Mouse (Mus musculus): ENCODE measurements around the gene 1700013F07Rik. TPM values are rescaled to one million over a fixed set of nuclear protein-coding genes. Genes with fewer than 3 reads are reported as not detected.

The 1700013F07Rik gene
- polyA plus RNA-seq, 1 experiment from 2014 or later: 0.28 TPM

DNA sequence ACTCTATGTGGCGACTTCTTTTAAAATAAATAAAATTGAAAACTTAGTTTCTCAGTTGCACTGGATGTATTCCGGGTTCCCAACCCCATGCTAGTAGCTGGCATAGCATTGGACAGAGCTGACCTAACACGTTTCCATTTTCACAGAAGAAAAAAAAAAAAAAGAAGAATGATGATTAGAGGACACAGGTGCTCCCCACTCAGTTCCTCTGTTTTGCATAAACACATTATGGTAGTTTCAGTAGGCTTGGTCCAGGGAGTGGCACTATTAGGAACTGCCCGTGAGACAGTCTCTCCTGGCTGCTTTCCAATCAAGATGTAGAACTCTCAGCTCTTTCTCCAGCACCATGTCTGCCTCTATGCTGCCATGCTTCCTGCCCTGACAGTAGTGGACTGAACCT, 50.6 kb downstream of the 1700013F07Rik start:
- Histone ChIP-seq H3K9ac (no peak overlapping the region), H3K36me3 (ENCODE audit: insufficient read depth) (no peaks in the 10 kb centered on the region), H3K9me3 (ENCODE audit: low read depth, low read length) (no peaks in the 10 kb centered on the region), H3K4me2 (no peak overlapping the region), H3K4me3 (ENCODE audit: low read depth, low read length) (no peak overlapping the region), H3K4me1 (ENCODE audit: insufficient read depth) (no peaks in the 10 kb centered on the region), H3K27ac (ENCODE audit: low read depth) (no peak overlapping the region), H3K27me3 (ENCODE audit: insufficient read depth, low read length) (no peaks in the 10 kb centered on the region)
- ATAC-seq (ENCODE audit: insufficient read depth) (no peak), DNase-seq (no peak)
- TF ChIP-seq CTCF (IDR thresholded peaks at IDR 0.05; ENCODE audit: low read depth): no peak
- WGBS: 71% methylated on average over 4 of the region's 4 CpGs

DNA sequence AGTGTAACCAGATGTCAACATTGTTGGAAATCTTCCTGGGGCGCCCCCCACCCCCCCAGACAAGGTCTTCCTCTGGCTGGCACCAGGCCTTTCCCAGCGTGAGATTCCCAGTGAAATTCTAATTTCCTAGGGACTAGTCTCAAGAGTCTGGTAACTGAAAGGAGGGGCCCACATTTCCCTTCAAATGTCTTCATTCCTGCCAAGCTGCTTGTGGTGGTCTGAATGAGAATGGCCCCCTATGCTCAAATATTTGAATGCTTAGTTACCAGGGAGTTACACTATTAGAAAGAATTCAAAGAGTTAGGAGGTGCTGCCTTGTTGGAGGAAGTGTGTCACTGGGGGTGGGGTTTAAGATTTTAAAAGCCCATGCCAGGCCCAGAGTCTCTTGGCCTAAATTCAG, 54.5 kb downstream of the 1700013F07Rik start:
- Histone ChIP-seq H3K4me2 (no peak overlapping the region), H3K4me3 (ENCODE audit: low read depth, low read length) (no peak overlapping the region), H3K9me3 (ENCODE audit: low read depth, low read length) (no peaks in the 10 kb centered on the region), H3K4me1 (ENCODE audit: insufficient read depth) (no peaks in the 10 kb centered on the region), H3K9ac (no peak overlapping the region), H3K27ac (ENCODE audit: low read depth) (no peak overlapping the region), H3K27me3 (ENCODE audit: insufficient read depth, low read length) (no peaks in the 10 kb centered on the region), H3K36me3 (ENCODE audit: insufficient read depth) (no peaks in the 10 kb centered on the region)
- 49% methylated on average over 2 of the region's 2 CpGs for WGBS
- ATAC-seq (ENCODE audit: insufficient read depth) (no peak), DNase-seq (no peak)
- no peak for TF ChIP-seq CTCF (IDR thresholded peaks at IDR 0.05; ENCODE audit: low read depth)

DNA sequence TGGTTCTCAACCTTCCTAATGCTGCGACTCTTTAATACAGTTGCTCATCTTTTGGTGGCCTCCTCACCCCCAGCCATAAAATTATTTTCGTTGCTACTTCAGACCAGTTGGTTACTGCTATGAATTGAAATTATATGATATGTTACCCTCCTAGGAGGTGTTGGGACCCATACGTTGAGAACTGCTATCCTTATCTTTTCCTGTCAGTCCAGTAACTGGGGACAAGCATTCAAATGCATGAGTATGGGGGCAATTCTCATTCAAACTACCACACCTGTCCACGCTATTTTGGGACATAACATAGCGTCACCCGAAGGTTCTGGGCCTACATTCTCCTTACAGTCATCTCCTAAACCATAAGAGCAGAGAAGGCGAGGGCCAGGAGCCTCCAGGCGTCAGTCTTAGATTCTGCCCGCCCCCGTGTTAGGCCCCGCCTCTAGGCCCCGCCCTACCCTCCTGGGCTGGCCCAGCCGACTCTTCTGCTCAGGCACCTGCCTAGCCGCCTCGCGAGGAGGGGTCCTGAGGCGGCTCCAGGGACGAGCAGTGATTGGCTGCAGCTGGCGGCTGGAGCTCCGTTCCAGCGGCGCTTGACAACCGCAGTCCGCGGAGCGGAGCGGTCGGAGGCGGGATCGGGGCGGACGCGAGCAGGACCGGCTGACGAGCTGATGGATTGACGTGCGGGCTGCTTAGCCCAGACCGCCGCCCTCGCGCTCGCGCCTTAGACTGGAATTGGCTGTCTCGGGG, 57.0 kb downstream of the 1700013F07Rik start, which contains the start of gene Wdr47:
Gene Wdr47, plus strand, starts transcription at position 494 of the 744 bp plus-strand sequence.
- peak; percentile 97 for DNase-seq
- Histone ChIP-seq H3K9me3 (ENCODE audit: low read depth, low read length) (no peaks in the 10 kb centered on the region), H3K4me3 (ENCODE audit: low read depth, low read length) (peak within 1 kb of the TSS; percentile 92), H3K9ac (peak within 1 kb of the TSS; percentile 72), H3K4me2 (peak within 1 kb of the TSS; percentile 97), H3K27me3 (ENCODE audit: insufficient read depth, low read length) (no peaks in the 10 kb centered on the region), H3K36me3 (ENCODE audit: insufficient read depth) (no peaks in the 10 kb centered on the region), H3K27ac (ENCODE audit: low read depth) (peak within 1 kb of the TSS; percentile 40; the same call in 1 of the 2 replicates), H3K4me1 (ENCODE audit: insufficient read depth) (no peaks in the 10 kb centered on the region)
- TF ChIP-seq CTCF (IDR thresholded peaks at IDR 0.05; ENCODE audit: low read depth): no peak
- WGBS: 4% methylated on average over 44 of the region's 44 CpGs
- peak; percentile 100 for ATAC-seq (ENCODE audit: insufficient read depth)

DNA sequence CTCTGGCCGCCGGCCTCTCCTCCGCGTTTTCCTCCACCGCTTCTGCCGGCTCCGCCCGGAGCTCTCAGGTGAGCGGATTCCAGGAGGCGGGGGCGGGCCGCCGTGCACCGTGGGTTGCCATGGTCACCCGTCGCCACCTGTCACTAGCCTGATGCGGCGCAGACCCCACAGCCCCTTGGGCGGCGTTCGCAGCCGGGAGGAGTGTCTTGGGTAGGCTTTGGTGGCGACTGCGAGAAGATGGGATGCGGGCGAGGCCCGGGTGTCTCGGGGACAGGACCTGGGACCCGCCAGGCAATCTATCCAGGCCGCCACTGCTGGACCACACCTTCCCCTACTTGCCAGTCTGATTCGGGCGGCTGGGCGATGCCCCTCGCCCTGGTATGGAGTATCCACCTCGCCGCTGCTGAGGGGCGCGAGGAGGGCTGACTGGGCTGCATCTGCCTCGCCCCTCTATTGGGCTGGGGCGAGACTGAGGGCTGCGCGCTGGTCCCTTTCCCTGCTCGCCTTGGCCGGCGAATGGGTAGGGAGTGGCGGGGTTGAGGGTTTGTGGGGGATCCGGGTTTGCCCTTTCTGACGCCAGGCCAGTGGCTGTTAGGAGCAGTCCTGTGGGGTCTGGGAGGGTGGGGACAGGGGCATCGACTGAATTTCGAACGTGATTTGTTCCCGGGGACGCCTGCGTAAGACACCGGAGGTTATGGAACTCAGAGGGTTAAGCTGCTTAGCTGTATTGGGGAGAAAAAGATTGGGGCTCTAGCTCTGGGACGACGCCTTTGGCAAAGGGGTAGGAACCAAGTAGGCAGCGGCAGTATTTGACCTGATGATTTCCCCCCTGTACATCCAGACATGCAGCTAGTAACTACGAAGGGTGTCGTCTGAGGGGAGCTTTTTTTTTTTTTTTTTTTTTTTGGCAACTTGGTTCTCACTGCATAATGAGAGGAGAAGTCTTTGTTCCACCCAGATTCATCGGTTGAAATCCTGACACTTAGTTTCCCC, 57.9 kb downstream of the 1700013F07Rik start:
- TF ChIP-seq CTCF (IDR thresholded peaks at IDR 0.05; ENCODE audit: low read depth): no peak
- H3K27ac ChIP-seq (ENCODE audit: low read depth): peak overlapping the region; percentile 40; the same call in 1 of the 2 replicates
- ATAC-seq (ENCODE audit: insufficient read depth): peak; percentile 82
- no peaks in the 10 kb centered on the region for H3K4me1 ChIP-seq (ENCODE audit: insufficient read depth)
- H3K36me3 ChIP-seq (ENCODE audit: insufficient read depth): no peaks in the 10 kb centered on the region
- peak overlapping the region; percentile 92 for H3K4me3 ChIP-seq (ENCODE audit: low read depth, low read length)
- under 1% methylated on average over 61 of the region's 61 CpGs for WGBS
- peak overlapping the region; percentile 72 for H3K9ac ChIP-seq
- peak overlapping the region; percentile 97 for H3K4me2 ChIP-seq
- no peak for DNase-seq
- no peaks in the 10 kb centered on the region for H3K9me3 ChIP-seq (ENCODE audit: low read depth, low read length)
- no peaks in the 10 kb centered on the region for H3K27me3 ChIP-seq (ENCODE audit: insufficient read depth, low read length)

Small RNAs within 50 kb of the gene (microRNA-seq; reads per million reads assigned to microRNA genes)
- gene Gm22860 (ENCODE audit: borderline number of aligned reads): not detected

Other genes starting within 250 kb of the 1700013F07Rik start
- gene Mybphl, start 169.2 kb upstream of the 1700013F07Rik start, polyA plus RNA-seq (2014; fragmentation: Nextera tagmentation; extraction: Ambion mirVana): 0.75 and 4.7 TPM in 2 replicates
- 76.5 and 79.7 TPM in 2 replicates for gene Psrc1, start 150.3 kb upstream of the 1700013F07Rik start, polyA plus RNA-seq (2014; fragmentation: Nextera tagmentation; extraction: Ambion mirVana)
- 8.3 and 9.4 TPM in 2 replicates for gene Celsr2, start 118.6 kb upstream of the 1700013F07Rik start, polyA plus RNA-seq (2014; fragmentation: Nextera tagmentation; extraction: Ambion mirVana)
- 118 and 119 TPM in 2 replicates for gene Sars, start 88.9 kb upstream of the 1700013F07Rik start, polyA plus RNA-seq (2014; fragmentation: Nextera tagmentation; extraction: Ambion mirVana)
- gene 5330417C22Rik, start 2.4 kb downstream of the 1700013F07Rik start, polyA plus RNA-seq (2014; fragmentation: Nextera tagmentation; extraction: Ambion mirVana): 9.0 and 13.3 TPM in 2 replicates
- 41.6 and 43.6 TPM in 2 replicates for gene Tmem167b, start 28.3 kb downstream of the 1700013F07Rik start, polyA plus RNA-seq (2014; fragmentation: Nextera tagmentation; extraction: Ambion mirVana)
- 38.5 and 38.9 TPM in 2 replicates for gene Taf13, start 37.5 kb downstream of the 1700013F07Rik start, polyA plus RNA-seq (2014; fragmentation: Nextera tagmentation; extraction: Ambion mirVana)
- 9.2 and 10.7 TPM in 2 replicates for gene Wdr47, start 57.1 kb downstream of the 1700013F07Rik start, polyA plus RNA-seq (2014; fragmentation: Nextera tagmentation; extraction: Ambion mirVana)
- gene Clcc1, start 119.8 kb downstream of the 1700013F07Rik start, polyA plus RNA-seq (2014; fragmentation: Nextera tagmentation; extraction: Ambion mirVana): 80.4 and 85.9 TPM in 2 replicates
- gene Gpsm2, start 188.2 kb downstream of the 1700013F07Rik start, polyA plus RNA-seq (2014; fragmentation: Nextera tagmentation; extraction: Ambion mirVana): 55.1 and 59.7 TPM in 2 replicates
- 0.05 and 0.11 TPM in 2 replicates for gene Aknad1, start 205.5 kb downstream of the 1700013F07Rik start, polyA plus RNA-seq (2014; fragmentation: Nextera tagmentation; extraction: Ambion mirVana)